Mouse (Mus musculus): ENCODE measurements around the gene Fam234b. TPM values are rescaled to one million over a fixed set of nuclear protein-coding genes. Genes with fewer than 3 reads are reported as not detected.

Gene Fam234b
- 21.4 and 23.5 TPM in 2 replicates for polyA plus RNA-seq (2012; rRNA removed)

DNA sequence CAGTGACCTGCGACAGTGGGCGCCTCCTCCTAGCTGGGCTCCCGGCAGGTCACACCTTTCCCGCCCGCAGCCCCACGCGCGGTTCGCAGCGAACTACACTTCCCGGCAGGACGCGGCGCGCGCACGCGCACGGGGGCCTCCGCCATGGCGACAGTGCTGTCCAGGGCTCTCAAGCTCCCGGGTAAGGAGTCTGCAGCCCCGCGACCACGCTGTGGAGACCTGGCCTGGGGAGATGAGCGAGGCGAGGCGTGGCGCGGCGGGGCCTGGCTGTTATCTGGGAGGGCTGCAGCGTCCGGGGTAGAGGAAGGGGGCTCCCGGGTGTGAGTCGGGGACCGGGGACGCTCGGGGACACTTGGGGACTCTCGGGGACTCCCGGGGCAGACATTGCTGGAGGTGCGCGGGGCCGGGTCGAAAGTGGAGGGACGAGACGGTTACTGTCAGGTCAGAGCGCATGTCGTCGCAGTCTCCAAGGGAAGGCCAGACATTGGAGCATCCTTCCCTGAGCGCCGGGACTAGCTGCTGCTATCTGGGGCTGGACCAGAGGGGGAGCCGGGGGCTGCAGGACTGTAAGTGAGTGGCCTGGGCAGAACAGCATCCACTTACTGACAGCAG is at the start of gene Fam234b, which contains the start of gene Hebp1:
Gene Fam234b (plus strand): TSS at position 57 of the 612 bp plus-strand sequence.
Gene Hebp1 (minus strand): TSS at position 102 of the 612 bp plus-strand sequence.

DNA sequence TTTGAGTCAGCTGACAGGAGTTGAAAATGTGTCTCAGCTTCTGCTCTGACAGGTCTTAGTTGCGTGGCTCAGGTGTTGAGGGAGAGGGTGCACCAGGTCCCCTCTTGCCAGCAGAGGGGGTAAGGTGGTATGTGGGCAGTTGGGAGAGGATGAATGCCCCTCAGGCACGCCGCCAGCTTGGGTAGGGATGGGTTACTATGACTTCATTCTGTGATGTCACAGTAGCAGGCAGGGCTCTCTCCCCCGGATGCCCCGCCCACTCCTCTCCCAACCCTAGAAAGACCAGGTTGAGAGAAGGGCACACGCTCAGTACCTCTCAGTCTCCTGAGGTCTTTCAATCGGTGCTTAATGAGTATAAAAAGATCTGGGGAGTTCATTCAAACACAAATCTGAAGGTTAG is 56.4 kb downstream of the Fam234b start, which contains the start of gene Gsg1:
Gene Gsg1 (minus strand): TSS at position 199 of the 400 bp plus-strand sequence.

Other genes with a start within 250 kb of the Fam234b start
- gene Apold1, start 216.3 kb upstream of the Fam234b start, polyA plus RNA-seq (2012; rRNA removed), result 1.7 and 2.8 TPM in 2 replicates
- 102 and 152 TPM in 2 replicates for gene Ddx47, start 186.4 kb upstream of the Fam234b start, polyA plus RNA-seq (2012; rRNA removed)
- gene Gprc5a, start 132.3 kb upstream of the Fam234b start, polyA plus RNA-seq (2012; rRNA removed), result 0.72 and 1.4 TPM in 2 replicates
- 0.06 TPM in 1 of 2 replicates, not detected in the other for gene Gprc5d, start 79.7 kb upstream of the Fam234b start, polyA plus RNA-seq (2012; rRNA removed)
- 22.4 and 42.4 TPM in 2 replicates for gene Hebp1, start within 50 bp of the Fam234b start, polyA plus RNA-seq (2012; rRNA removed)
- gene Gsg1, start 56.4 kb downstream of the Fam234b start, polyA plus RNA-seq (2012; rRNA removed), result 0.17 and 0.89 TPM in 2 replicates
- 0.09 TPM in 1 of 2 replicates, not detected in the other for gene Pbp2, start 112.4 kb downstream of the Fam234b start, polyA plus RNA-seq (2012; rRNA removed)
- gene Emp1, start 164.6 kb downstream of the Fam234b start, polyA plus RNA-seq (2012; rRNA removed), result 18.1 and 35.4 TPM in 2 replicates

All from central nervous system, embryonic 11.5 days (tissue).